Mouse (Mus musculus) MEL-GATA-1-ER (cell line): ENCODE measurements around the gene Fancl.
A peak's percentile ranks its signal among the peaks of the same experiment; 100 is the strongest.
"Not testable (repeated sequence)": the region's sequence is repeated elsewhere in the genome, so short reads cannot be mapped to it uniquely, and the experiment has no call there.

ENCODE experiments used
- DNase-seq: peaks from one replicate; pipeline ENCODE4 v3.0.0-alpha.2; 2012; ENCODE audit warnings: low read depth; ENCODE audit errors: extremely low read depth

Fancl gene

DNA sequence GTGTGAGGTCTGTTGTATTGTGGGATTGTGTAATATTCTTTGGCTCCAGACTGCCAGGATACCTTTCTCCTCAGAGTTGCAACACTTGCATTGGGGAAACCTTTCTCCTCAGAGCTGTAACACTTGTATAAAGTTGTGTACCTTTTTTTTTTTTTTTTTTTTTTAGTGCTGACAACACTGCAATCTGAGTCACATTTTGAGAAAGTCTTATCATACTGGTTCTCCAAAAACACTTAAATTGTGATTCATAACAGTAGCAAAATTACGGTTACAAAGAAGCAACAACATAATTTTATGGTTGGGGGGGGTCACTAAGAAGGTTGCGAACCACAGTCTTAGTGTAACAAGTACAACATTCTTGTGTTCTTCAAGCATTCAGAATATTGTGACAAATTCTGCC is at the start of gene Fancl:
Gene Fancl (plus strand): TSS at position 165 of the 400 bp plus-strand sequence.
- no peak for DNase-seq

DNA sequence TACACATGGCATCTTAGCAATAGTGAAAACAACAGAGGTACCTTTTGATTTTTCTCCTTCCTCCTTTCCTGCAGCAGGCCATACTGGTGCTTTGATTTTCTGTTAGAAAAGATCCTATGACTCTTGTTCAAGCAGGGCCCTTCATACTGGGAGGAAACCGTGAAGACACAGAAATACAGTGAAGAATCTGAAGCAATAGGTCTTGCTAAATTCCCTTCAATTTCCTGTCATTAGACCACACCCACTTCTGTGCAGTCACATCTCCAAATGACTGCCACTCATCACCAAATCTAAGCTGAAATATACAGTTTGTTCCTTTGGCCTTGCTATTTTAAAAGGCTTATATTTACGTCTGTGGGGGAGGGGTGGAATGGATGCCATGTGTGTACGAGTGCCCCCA is 49.1 kb upstream of the Fancl start:
- no peak for DNase-seq

DNA sequence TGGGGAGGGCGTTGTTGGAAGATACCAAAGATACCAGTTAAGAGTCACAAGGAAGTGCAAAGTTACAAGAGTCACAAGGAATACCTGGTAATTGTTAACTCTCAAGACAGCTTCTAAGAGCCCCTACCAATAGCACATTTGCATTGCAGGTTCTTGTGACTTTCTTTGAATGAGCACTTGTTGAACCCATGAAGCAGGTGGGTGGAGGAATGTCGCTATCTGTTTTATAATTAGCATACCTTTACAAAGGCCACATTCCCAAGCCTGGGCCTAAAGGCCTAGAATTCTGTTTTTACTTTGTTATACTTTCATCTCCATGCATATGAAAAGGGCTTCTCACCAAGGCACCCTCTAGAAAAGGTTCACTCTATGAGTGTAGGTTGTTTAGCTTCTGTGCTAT is 15.8 kb upstream of the Fancl start:
- DNase-seq, result not testable (repeated sequence)

DNA sequence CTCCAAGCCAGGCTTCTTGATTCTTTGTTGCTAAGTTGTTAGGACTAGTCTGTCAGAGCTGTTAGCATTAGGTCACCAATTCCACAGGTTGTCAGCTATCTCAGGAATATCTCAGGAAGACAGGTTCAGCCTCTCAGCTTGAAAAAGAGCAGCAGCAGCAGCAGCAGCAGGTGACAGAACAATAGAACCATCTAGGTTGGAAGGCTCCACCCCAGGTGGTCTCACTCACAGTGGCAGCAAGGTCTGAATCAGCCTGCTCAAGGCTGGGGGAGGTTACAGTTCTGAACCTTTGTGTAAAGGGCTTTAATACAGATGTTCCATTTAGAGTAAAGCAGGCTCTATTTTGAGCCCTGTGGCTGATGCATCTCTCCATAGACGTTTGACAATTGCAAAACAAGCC is 14.0 kb upstream of the Fancl start:
- DNase-seq, result not testable (repeated sequence)

DNA sequence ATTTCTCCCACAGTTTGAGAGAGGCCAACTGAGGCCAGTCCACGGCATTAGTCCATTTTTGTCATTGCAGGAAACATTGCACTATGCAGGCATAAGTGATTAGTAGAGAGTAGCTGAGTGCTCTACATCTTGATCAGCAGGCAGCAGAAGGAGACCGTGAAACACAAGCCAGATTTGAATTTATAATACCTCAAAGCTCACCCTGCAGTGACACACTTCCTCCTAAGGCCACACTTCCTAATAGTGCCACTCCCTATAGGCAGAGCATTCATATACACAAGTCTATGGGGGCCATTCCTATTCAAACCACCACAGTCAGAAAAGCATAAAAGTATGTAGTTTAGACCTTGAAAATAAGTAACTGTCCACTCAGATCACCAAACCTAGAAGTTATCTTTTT is 11.8 kb upstream of the Fancl start:
- no peak for DNase-seq

DNA sequence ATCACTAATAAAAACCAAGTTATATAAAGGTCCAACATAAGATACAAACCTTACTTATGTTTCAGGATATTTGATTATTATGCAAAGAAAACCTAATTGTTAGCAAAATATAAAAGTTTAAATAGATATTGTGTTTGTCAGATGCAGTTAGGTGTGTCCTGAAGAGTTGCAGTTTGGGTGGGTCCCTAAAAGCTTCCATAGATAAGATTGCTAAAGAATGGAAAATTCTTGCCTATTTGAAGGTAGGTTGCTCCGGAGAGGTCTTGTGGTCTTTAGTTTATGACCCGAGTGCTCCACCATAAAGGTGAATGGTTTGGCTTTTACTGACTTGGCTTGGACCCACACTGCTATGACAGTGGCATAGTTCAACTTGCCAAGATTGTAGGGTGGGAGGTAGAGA is 7.9 kb upstream of the Fancl start:
- no peak for DNase-seq

DNA sequence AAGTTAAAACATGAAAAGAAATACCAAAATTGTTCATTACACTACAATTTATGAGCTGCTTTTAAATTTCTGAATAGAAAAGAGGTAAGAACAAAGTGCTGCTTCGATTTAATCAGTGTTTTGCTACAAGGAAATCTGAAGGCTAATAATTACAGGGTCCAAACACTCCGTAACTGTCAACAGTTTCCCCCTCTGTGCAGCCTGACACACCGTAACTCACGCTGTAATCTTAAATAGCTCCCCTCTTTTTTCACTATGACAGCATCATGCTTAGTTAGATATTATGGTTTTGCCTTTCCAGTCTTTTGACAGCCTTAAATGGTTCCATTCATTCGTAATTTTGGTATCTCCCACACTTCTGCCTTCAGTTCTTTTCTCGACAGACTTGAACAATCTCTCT is 4.4 kb upstream of the Fancl start:
- DNase-seq, result no peak

DNA sequence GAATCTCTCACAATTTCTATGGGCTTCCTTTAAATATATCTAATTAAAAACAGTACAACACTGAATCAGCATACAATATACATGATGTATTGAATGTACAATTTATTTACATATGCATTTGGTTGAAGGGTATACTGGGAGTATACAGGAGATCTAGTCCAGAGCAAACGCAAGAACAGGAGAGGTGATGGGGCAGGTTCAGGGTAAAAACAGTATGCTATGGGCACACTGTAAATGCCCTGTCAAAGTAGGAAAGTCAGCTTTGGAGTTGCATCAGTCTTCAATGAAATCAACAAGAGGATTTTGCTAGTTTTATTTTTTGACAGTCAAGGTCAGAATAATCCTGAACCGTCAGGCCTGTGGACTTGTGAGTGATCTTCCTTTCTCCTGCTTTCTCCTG is 743 bp downstream of the Fancl start:
- DNase-seq, result no peak

DNA sequence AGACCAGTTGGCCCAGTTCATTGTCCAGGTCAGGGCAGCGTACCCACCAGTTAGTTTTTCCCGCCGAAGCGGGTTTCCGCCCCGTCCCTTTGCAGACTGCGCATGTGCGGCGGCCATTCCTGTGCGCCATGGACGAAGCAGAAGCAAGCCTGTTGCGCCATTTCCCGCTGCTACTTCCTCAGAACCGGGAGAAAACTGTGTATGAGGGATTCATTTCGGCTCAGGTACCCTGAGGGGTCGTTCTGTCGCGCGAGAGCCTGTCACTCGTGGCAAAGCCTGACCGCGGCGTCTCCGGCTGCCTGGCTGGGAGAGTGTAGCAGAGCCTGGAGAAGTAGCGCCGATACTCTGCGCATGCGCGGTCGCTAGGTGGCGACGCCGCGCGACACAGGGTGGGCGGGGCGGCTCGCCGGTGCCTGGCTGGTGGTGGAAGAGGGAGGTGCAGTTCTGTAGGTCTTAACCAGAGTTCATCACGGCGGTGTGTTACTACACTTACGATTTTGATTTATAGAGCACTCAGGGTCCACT is 1.2 kb downstream of the Fancl start:
- peak; percentile 77 for DNase-seq

DNA sequence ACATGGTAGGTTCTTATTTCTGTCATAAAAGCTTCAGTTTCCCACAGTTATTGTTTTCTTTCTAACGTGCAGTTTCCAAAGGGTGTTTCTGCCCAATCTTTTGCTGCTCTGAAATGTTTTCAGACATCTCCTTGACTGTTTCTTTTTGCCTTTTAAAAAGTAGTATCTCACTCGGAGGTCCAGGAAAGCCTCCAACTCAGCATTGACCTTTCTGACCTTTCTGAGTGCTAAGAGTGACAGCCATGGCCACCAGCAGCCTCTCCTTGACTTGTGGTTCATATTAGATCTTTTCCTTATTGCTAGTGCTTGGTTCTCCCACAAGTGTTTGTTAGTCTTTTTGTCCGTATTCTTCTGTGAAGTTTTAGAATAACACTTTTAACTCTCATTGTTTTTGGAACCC is 9.6 kb downstream of the Fancl start:
- no peak for DNase-seq

DNA sequence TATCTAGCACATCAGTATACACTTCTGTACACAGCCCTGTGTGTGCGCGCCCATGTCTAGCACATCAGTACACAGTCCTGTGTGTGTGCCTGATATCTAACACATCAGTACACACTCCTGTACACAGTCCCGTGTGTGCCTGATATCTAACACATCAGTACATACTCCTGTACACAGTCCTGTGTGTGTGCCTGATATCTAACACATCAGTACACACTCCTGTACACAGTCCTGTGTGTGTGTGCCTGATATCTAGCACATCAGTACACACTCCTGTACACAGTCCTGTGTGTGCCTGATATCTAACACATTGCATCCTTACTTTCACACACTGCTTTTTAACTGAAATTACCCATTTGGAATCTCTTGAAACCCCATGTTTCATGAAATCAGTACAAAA is 27.0 kb downstream of the Fancl start:
- no peak for DNase-seq

DNA sequence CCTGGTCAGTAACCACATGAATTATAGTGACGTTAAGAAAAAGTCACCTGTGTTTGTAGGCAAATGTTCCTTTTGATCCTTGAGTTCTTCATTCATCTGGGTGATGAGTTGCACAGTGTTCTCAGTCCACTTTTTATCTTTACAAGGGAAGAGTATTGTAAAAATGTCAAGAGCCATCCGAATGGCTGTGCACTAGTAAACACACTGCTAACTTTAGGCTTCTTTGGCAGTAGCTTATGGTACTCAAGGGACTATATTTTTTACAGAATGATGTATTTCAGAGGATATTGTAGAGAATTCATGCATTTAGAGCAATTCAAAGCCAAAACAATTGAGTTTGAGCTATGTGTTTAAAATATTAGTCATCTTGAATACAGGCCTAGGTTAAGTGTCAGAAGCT is 35.5 kb downstream of the Fancl start:
- no peak for DNase-seq

DNA sequence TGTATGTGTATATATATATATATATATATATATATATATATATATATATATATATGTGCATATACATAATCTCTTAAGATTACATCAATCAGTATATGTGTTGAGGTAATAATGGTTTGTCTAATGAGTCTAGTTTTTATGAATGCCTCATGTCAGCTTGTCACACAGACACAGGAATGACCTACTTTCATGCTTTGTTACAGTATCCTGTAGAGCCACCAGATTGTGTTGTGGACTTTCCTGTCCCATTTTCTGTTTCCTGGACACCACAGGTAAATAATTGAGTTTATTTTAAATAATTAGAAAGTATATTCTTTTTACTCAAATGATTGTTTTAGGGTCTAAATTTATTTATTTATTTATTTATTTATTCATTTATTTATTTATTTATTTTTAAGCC is 48.3 kb downstream of the Fancl start:
- DNase-seq, result no peak

DNA sequence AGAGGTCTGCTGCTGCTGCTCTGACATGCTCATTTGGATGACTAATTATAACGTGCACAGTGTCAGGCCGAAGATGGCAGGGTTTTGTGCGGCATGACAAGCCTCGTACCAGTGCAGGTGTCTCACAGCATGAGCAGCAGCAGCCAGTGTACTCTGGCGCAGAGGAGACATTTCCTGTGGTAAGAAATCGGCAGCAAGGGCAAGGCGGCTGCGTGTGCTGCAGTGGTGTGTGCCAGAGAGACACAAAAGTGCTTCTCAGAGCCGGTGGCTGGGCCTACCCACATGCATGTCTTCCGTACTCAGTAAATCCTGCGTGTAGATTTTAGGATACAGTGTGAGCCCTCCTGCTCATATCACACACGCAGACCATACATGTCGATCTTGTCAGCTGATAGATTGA is 51.9 kb downstream of the Fancl start:
- no peak for DNase-seq

DNA sequence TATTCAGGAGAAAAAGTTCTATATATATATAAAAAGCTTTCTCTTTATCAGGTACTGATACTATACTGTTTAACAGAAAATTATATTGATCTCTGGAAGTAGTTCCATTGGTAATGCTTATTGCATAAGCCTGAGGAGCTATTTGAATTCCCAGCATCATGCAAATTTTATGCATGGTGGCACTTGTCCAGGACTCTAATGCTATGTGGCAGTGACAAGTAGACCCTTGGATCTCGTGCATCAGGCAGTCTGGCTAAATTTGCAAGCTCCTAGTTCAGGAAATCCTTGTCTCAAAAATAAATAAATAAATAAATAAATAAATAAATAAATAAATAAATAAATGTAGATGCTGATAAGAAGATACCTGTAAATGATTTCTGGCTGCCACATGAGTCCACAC is 55.2 kb downstream of the Fancl start:
- no peak for DNase-seq

DNA sequence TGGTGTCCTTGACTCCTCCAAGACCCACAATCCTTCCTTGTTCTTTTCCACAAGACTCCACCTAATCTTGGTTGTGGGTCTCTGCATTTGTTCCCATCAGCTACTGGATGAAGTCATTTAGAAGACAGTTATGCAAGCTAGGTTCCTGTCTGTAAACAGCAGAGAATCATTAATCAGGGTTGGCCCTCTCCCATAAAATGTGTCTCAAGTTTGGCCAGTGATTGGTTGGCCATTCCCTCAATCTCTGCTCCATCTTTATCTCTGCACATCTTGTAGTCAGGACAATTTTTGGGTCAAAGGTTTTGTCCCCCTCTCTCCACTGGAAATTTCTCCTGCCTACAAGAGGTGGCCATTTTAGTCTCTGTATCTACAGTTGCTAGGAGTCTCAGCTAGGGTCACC is 58.4 kb downstream of the Fancl start:
- DNase-seq, result no peak

DNA sequence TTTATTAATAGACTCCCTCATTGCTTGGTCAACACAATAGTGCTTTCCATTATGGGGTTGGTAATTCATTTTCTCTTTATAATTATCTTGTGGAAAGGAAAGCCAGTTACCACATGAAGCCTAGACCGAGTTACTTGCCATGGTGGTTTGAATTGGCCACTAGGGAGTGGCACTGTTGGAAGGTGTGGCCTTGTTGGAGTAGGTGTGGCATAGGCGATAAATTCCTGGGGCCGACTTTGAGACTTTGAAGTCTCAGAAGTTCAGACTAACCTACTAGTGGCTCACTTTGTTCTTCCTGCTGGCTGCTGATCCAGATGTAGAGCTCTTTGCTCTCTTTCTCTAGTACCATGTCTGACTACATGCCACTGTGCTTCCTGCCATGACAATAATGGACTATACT is 63.9 kb downstream of the Fancl start:
- DNase-seq, result no peak

DNA sequence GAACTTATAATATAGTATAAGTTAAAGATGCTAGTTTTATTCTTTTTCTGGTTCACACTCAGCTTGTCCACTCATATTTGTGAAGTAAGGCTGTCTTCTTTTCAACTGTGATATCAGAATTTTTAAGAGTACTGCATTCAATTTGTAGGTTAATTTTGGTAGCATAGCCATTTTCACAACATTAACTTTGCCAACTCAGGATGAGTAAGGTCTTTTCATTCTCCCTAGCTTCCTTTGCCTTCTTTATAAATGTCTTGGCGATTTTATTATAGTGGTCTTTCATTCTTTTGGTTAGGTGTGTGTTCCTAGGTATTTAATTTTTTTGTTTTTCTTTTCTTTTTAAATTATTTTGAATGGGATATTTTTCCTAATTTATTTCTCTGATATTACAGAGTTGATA is 64.7 kb downstream of the Fancl start:
- no peak for DNase-seq

DNA sequence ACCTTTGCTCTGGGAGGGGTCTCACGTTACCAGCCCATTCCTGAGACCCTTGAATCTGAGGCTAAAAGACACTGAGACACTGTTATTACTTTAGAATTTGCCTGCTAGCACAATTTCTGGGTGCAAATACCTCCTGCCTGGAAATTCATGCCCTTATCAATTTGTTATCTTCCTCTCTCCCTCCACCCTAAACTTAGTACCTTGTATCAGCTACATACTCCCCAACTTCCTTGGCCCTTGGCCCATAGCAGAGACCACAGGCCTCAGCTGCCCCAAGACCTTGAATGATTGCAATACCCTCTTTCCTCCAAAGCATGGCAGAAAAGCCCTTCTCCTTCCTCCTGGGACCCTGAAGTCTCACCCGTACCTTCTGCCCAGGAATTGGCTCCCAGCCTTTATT is 65.3 kb downstream of the Fancl start:
- peak; percentile 36 for DNase-seq

DNA sequence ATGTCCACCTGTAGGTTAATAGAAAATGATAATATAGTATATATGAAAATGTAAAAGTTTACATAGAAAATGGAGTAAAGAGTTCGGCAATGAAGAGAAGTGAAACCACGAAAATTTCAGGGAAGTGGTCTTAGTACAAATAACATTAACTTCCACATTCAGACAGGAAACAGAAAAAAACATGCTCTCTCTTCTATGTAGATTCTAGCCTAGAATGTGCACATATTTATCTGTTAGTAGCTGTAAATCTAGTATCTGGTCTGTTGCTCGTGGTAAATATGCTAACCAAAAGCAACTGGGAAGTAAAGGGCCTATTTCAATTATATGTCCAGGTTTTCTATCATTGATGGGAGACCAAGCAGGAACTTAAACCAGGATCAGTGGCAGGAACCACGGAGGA is 66.8 kb downstream of the Fancl start:
- DNase-seq, result peak; percentile 70

DNA sequence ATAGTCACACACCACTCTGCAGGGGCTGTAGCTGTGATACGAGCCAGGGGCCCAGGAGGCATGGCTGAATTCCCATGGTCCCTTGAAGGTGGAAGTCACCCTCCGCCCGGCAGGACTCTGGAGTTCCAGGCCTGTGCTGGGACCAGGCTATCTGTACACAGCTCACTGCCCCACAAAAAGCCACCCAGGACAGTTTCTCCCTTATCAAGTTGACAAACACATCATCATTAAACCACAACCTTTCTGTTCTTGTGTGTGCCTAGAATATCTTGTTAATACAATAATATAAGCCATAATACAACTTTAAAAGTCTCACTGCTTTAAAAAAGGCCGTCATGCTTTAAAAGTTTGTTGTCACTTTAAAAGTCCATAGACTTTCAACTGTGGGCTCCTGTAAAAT is 68.1 kb downstream of the Fancl start:
- no peak for DNase-seq

DNA sequence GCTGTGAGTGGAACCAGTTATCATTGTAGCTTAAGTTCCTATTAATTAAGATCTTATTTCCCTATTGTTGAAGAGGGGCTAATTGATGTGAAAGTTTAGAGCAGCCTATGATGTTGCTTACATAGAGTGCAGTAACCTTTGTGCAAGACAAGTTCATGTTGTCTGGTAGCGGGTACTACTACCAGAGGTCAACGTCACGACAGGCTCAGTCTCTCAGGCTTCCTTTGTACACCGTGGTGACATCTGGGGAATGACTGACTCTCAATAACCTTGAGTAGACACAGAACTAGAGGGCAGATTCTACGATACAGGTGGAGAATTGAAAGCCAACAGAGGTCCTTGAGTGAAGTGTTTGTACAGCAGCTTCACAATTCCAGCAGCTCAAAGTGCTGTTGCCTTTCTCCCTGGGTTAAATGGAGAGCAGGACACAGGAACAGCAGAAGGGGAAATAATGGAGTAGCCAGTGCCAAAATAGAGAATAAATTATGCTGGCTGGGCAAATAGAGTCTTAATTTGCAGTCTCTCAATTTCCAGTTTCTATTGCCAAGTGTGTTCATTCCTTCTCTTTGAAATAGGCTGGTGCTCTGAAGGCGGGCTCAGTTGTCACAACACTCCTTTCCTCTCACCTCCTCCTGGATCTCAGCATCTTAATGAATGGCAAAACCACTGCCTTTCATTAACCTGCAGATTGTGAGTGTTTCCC is 91.3 kb downstream of the Fancl start:
- DNase-seq, result no peak

DNA sequence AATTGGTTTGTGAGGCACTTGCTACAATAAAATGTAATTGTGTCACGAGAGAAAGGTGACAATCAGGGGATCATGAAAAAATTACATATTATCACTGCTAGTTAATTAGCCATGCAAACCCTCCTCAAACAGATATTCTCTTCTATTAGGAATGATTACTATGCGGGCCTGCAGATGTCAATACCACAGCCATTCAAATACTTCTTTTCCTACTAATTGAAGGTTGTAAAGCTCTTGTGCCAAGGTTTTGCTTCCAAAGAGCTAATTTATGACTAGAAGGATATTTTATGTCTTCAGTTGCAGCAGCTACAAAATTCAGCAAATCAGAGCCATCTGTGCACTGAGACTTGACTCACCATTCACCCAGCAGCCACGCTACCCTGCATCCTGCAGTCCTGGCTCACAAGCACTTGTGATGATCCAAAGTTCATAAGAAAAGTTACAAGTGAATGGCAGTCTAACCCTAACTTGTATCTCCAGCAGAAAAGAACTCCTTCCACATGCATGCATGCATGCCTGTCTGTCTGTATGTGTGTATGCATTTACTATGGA is 95.8 kb downstream of the Fancl start:
- DNase-seq, result no peak
